Mouse (Mus musculus): ENCODE measurements at regions not wholly inside any gene's neighbourhood (a gene's known extent, or its start where the extent isn't known, plus 50 kb on each side); places are given as distances from the start of the nearest gene placed in this dataset.

GRCm38 (mm10) chr6:51240039-51240438 is 192.4 kb upstream of the Nfe2l3 start:
- no peak for TF ChIP-seq CTCF (IDR thresholded peaks at IDR 0.05; ENCODE audit: extremely low read depth, insufficient read length, insufficient replicate concordance, low read depth, low read length)
- no peak for TF ChIP-seq POLR2A (IDR thresholded peaks at IDR 0.05; ENCODE audit: low read depth, low read length)

Data from small intestine, adult 2 months (tissue).